Mouse (Mus musculus) embryonic fibroblast, embryonic 13.5 days (primary cell): Measurements from ENCODE around the gene Atf3. TPM values are rescaled to one million over a fixed set of nuclear protein-coding genes. Genes with fewer than 3 reads are reported as not detected.

Experiments
- H3K27ac ChIP-seq: 2 replicates; pipeline ENCODE4 v1.5.1; 2012; ENCODE audit warnings: low read length, control low read depth, inconsistent platforms; ENCODE audit not compliant: insufficient read depth
- H3K4me1 ChIP-seq: 2 replicates; pipeline ENCODE4 v1.6.1; 2011; ENCODE audit warnings: low read length; ENCODE audit not compliant: control insufficient read depth, insufficient read depth
- H3K4me3 ChIP-seq: 2 replicates; pipeline ENCODE4 v1.5.1; 2011; ENCODE audit warnings: mild to moderate bottlenecking, control low read depth, low read length; ENCODE audit not compliant: insufficient read depth
- CTCF ChIP-seq: IDR thresholded peaks from 2 replicates; pipeline ENCODE4 v1.5.1; 2011; ENCODE audit warnings: mild to moderate bottlenecking, control low read depth, low read length, moderate library complexity, borderline replicate concordance; ENCODE audit not compliant: insufficient read depth
- POLR2A ChIP-seq: IDR thresholded peaks from 2 replicates; pipeline ENCODE4 v1.6.1; 2011; ENCODE audit warnings: low read depth, mild to moderate bottlenecking, control low read depth, low read length, moderate library complexity
- polyA plus RNA-seq: library from polyadenylated mRNA; stranded (reverse); fragments of >200 nt; gene quantifications from 2 replicates; pipeline ENCODE4 v1.2.4, GENCODE M21; 2011; ENCODE audit warnings: low read depth; ENCODE audit not compliant: missing spikeins, insufficient read length

Atf3 gene
- polyA plus RNA-seq, 1 experiment, result 6.3 TPM

GRCm38 (mm10) chr1:191135406-191135805 is 82.4 kb downstream of the Atf3 start:
- H3K4me3 ChIP-seq, result no peak overlapping the region
- H3K27ac ChIP-seq, result no peak overlapping the region
- H3K4me1 ChIP-seq, result no peaks in the 10 kb centered on the region
- TF ChIP-seq CTCF, result no peak
- TF ChIP-seq POLR2A, result no peak

- TF ChIP-seq CTCF, result no peak
- no peak for TF ChIP-seq POLR2A
- Histone ChIP-seq H3K27ac (no peak overlapping the region), H3K4me3 (no peak overlapping the region), H3K4me1 (no peaks in the 10 kb centered on the region)
Measured at GRCm38 (mm10) chr1:191132934-191133333, 84.9 kb downstream of the Atf3 start.

GRCm38 (mm10) chr1:191132240-191132639 is 85.6 kb downstream of the Atf3 start:
- TF ChIP-seq POLR2A (no peak), CTCF (no peak)
- Histone ChIP-seq H3K4me1 (no peaks in the 10 kb centered on the region), H3K4me3 (no peak overlapping the region), H3K27ac (no peak overlapping the region)

DNA sequence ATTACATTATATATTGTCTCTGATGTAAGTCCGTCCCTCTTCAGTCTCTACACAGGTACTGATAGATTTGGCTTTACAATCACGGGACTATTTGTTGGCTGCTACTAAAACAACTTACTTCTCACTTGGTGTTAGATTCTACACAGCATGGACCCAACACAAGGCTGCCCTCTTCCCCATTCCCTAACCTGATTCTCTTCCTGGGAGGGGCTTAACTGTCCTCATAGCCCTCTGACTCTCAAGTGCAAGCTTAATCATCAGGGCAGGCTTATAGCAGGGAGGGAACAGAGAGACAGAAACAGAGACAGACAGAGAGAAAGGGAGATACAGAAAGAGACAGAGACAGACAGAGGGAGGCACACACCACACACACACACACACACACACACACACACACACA is 86.1 kb downstream of the Atf3 start:
- no peak for TF ChIP-seq POLR2A
- no peak for TF ChIP-seq CTCF
- no peak overlapping the region for H3K4me3 ChIP-seq
- no peak overlapping the region for H3K27ac ChIP-seq
- H3K4me1 ChIP-seq, result no peaks in the 10 kb centered on the region

DNA sequence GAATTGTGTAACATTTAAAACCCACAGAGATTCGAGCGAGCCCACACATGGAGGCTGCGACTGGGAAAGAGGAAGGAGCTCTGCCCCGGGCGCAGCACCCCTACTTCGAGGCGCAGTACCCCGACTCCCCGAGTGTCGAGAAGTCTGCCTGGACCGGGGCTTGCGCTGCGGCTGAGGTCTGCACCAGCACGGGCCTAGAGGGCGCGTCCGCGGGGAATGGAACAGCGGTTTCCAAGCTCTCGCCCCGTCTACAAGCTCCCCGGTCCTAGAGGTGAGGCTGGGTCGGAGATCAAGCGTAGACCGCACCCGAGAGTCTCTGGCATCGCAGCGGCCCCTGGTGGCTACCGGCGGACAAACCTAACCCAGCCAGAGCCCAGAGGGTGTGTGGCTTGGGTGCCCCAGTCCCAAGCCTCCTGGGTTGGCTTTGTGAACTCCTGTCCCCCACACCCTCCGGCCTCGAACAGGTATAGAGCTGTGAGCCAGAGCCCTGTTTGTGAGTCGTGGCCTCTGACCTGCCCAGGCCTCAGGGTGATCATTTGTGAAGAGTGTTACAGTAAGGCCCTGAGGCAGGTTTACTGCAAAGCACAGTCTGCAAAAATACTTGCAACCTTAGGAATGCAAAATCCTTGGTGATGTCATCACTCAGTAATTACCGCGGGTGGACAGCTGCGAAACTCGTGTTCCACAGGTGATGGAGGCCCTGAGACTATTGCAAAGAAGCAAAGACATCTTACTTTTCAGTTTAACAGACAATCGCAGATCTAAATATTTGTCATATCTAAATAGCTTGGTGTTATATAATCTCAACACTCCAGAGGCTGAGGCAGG is 91.8 kb downstream of the Atf3 start:
- Histone ChIP-seq H3K4me1 (peaks cover 7% of the 10 kb centered on the region; the same call in 1 of the 2 replicates), H3K27ac (no peak overlapping the region), H3K4me3 (no peak overlapping the region)
- TF ChIP-seq CTCF (peak; percentile 68), POLR2A (no peak)

- TF ChIP-seq CTCF (no peak), POLR2A (no peak)
- Histone ChIP-seq H3K27ac (no peak overlapping the region), H3K4me1 (peaks cover 7% of the 10 kb centered on the region; the same call in 1 of the 2 replicates), H3K4me3 (no peak overlapping the region)
Measured at GRCm38 (mm10) chr1:191124288-191124687, 93.6 kb downstream of the Atf3 start.

- H3K4me3 ChIP-seq, result no peak overlapping the region
- H3K27ac ChIP-seq, result no peak overlapping the region
- peaks cover 7% of the 10 kb centered on the region; the same call in 1 of the 2 replicates for H3K4me1 ChIP-seq
- TF ChIP-seq POLR2A (no peak), CTCF (no peak)
Measured at GRCm38 (mm10) chr1:191123696-191124095, 94.1 kb downstream of the Atf3 start.

DNA sequence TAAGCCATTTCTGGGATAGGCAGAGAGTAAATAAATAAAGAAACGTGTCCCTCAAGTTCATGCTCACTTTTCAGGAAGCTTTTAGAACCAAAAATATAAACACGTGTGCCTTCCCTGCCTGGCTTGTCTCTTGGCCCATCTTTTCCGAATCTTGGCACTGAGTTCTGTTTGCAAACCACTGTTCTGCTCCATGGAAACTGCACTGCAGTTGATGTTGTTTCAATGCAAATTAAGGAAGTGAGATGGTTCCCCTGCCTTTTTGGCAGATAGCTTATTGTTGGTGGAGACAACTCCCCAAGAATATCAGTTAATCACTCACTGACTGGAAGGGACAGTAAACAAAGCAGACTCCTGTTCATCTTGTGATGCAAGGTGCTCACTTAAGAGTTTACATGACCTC is 95.1 kb downstream of the Atf3 start:
- Histone ChIP-seq H3K4me3 (no peak overlapping the region), H3K27ac (no peak overlapping the region), H3K4me1 (peaks cover 7% of the 10 kb centered on the region; the same call in 1 of the 2 replicates)
- TF ChIP-seq POLR2A (no peak), CTCF (no peak)

Other genes starting within 250 kb of the Atf3 start
- gene Vash2, start 238.7 kb downstream of the Atf3 start, polyA plus RNA-seq, result 13.1 and 18.1 TPM in 2 replicates
- gene Flvcr1, start 191.9 kb downstream of the Atf3 start, polyA plus RNA-seq, result 7.5 and 9.4 TPM in 2 replicates
- gene Spata45, start 181.4 kb downstream of the Atf3 start, polyA plus RNA-seq, result not detected in 2 replicates
- 11.3 and 19.0 TPM in 2 replicates for gene Tatdn3, start 155.1 kb downstream of the Atf3 start, polyA plus RNA-seq
- 5.7 and 11.7 TPM in 2 replicates for gene Nsl1, start 155.0 kb downstream of the Atf3 start, polyA plus RNA-seq
- gene Batf3, start 120.2 kb downstream of the Atf3 start, polyA plus RNA-seq, result not detected in 2 replicates
- gene Fam71a, start 53.2 kb downstream of the Atf3 start, polyA plus RNA-seq, result not detected in 2 replicates
- gene Nenf, start 100.2 kb upstream of the Atf3 start, polyA plus RNA-seq, result 63.1 and 67.2 TPM in 2 replicates
- 10.1 and 12.0 TPM in 2 replicates for gene Tmem206, start 107.9 kb upstream of the Atf3 start, polyA plus RNA-seq
- gene Ppp2r5a, start 185.2 kb upstream of the Atf3 start, polyA plus RNA-seq, result 42.3 and 60.4 TPM in 2 replicates